8 mouse cellular contexts compared by ENCODE assay signal in the genomic region with DNA sequence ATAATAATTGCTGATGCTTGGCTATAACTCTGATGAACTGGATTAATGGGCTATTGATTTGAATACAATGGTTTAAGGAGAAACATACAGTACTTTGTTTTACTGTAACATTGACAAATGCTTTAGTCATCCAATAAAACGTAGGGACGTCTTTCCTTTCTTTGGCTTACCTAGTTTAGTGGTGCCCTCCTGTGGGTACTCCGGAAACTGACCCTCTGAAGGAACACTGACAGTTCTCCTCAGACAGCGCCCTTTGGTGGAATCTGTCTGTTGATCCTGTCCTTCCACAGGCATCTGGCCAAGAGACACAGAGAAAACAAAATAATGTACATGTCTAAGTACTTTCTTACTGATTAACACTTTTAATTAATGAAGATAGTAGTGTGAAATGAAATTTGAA.
DNase-seq lines count a peak whose midpoint lies in the region; ATAC-seq and TF ChIP-seq lines count a peak whose summit lies in the region.

No protein-coding gene starts in this region.

- DNase-seq in limb, embryonic 11.5 days (ENCODE audit: low spot score) = peak; percentile 26
- DNase-seq in limb, embryonic 10.5 days (ENCODE audit: low spot score) = no peak
- peak; percentile 28 for DNase-seq in MEL (ENCODE audit: low read depth, low spot score)
- peak; percentile 45 for DNase-seq in adrenal gland, postnatal 25 days
- DNase-seq in embryonic facial prominence, embryonic 11.5 days (ENCODE audit: low spot score) = peak; percentile 60
- DNase-seq in layer of hippocampus, adult 9-11 months = peak; percentile 24
- DNase-seq in retina, postnatal 1 day = peak; percentile 66
- no peak for DNase-seq in thymus, adult 18-20 months

- no peak overlapping the region for H3K4me3 ChIP-seq in limb, embryonic 11.5 days (ENCODE audit: low read depth, low read length)
- no peak overlapping the region for H3K4me3 ChIP-seq in limb, embryonic 10.5 days
- H3K4me3 ChIP-seq in MEL (ENCODE audit: control insufficient read depth in 1 of 2, insufficient read depth in 1 of 2, low read depth in 2 of 2, low read length in 2 of 2) = no peak overlapping the region
- H3K4me3 ChIP-seq in embryonic facial prominence, embryonic 11.5 days (ENCODE audit: low read depth, low read length) = no peak overlapping the region

- no peak overlapping the region for H3K9ac ChIP-seq in limb, embryonic 11.5 days (ENCODE audit: low read length)
- H3K9ac ChIP-seq in MEL (ENCODE audit: control insufficient read depth, low read depth, low read length, poor library complexity, severe bottlenecking) = no peak overlapping the region
- no peak overlapping the region for H3K9ac ChIP-seq in embryonic facial prominence, embryonic 11.5 days (replicated peaks; ENCODE audit: low read length)

- H3K4me1 ChIP-seq in limb, embryonic 11.5 days (ENCODE audit: control insufficient read depth, insufficient read depth, low read length) = no peaks in the 10 kb centered on the region
- no peaks in the 10 kb centered on the region for H3K4me1 ChIP-seq in limb, embryonic 10.5 days
- H3K4me1 ChIP-seq in MEL (ENCODE audit: control insufficient read depth in 1 of 2, insufficient read depth in 2 of 2, low read length in 2 of 2) = peaks cover 0 to 7% of the 10 kb centered on the region in 2 experiments; a peak in 2 of 4 replicates
- no peaks in the 10 kb centered on the region for H3K4me1 ChIP-seq in embryonic facial prominence, embryonic 11.5 days (ENCODE audit: control insufficient read depth, insufficient read depth, low read length)

- no peaks in the 10 kb centered on the region for H3K9me3 ChIP-seq in limb, embryonic 11.5 days (ENCODE audit: control insufficient read depth, low read length)
- H3K9me3 ChIP-seq in limb, embryonic 10.5 days (replicated peaks) = no peaks in the 10 kb centered on the region
- no peaks in the 10 kb centered on the region for H3K9me3 ChIP-seq in MEL (replicated peaks; ENCODE audit: insufficient read depth, low read length)
- H3K9me3 ChIP-seq in embryonic facial prominence, embryonic 11.5 days (replicated peaks; ENCODE audit: control insufficient read depth, low read length) = no peaks in the 10 kb centered on the region

- peak; percentile 9 to 52 (median 23); a peak in 3 of 6 replicates for TF ChIP-seq CTCF in MEL (IDR thresholded peaks at IDR 0.05 in 2 of 3, conservative IDR thresholded peaks at IDR 0.05 in 1 of 3; ENCODE audit: control insufficient read depth in 1 of 3, insufficient read depth in 1 of 3, low read depth in 2 of 3, low read length in 3 of 3, poor library complexity in 1 of 3, severe bottlenecking in 1 of 3)

- H3K79me2 ChIP-seq in MEL (ENCODE audit: control insufficient read depth, insufficient read depth, low read length, poor library complexity) = no peaks in the 10 kb centered on the region

- WGBS in limb, embryonic 11.5 days = 19% methylated on average over 4 of the region's 4 CpGs
- 13% methylated on average over 4 of the region's 4 CpGs for WGBS in limb, embryonic 10.5 days
- 13% methylated on average over 4 of the region's 4 CpGs for WGBS in embryonic facial prominence, embryonic 11.5 days

- H3K27me3 ChIP-seq in limb, embryonic 11.5 days (ENCODE audit: control insufficient read depth, insufficient read depth, low read length) = no peaks in the 10 kb centered on the region
- H3K27me3 ChIP-seq in limb, embryonic 10.5 days (ENCODE audit: low read depth, poor library complexity, severe bottlenecking) = no peaks in the 10 kb centered on the region
- no peaks in the 10 kb centered on the region for H3K27me3 ChIP-seq in MEL (ENCODE audit: control insufficient read depth in 1 of 2, insufficient read depth in 2 of 2, low read length in 2 of 2)
- no peaks in the 10 kb centered on the region for H3K27me3 ChIP-seq in embryonic facial prominence, embryonic 11.5 days (ENCODE audit: control insufficient read depth, insufficient read depth, low read length)

- H3K4me2 ChIP-seq in limb, embryonic 11.5 days (ENCODE audit: low read depth, severe bottlenecking) = no peak overlapping the region
- no peak overlapping the region for H3K4me2 ChIP-seq in embryonic facial prominence, embryonic 11.5 days (ENCODE audit: low read depth, low read length)

- H3K36me3 ChIP-seq in limb, embryonic 11.5 days (ENCODE audit: control insufficient read depth, insufficient read depth, low read length) = no peaks in the 10 kb centered on the region
- H3K36me3 ChIP-seq in limb, embryonic 10.5 days = no peaks in the 10 kb centered on the region
- H3K36me3 ChIP-seq in MEL (ENCODE audit: control insufficient read depth in 1 of 2, insufficient read depth in 2 of 2, low read length in 2 of 2) = peaks cover 0 to 7% of the 10 kb centered on the region in 2 experiments; a peak in 2 of 4 replicates
- H3K36me3 ChIP-seq in embryonic facial prominence, embryonic 11.5 days (replicated peaks; ENCODE audit: control insufficient read depth, insufficient read depth, low read depth, low read length) = no peaks in the 10 kb centered on the region

- TF ChIP-seq EP300 in MEL (IDR thresholded peaks at IDR 0.05; ENCODE audit: low read depth in 1 of 2, low read length in 2 of 2) = no peak

- peak; percentile 42 for TF ChIP-seq RAD21 in MEL (IDR thresholded peaks at IDR 0.05; ENCODE audit: low read depth, low read length)

- TF ChIP-seq POLR2A in MEL (IDR thresholded peaks at IDR 0.05; ENCODE audit: control insufficient read depth in 1 of 2, insufficient read depth in 1 of 2, low read depth in 1 of 2, low read length in 2 of 2, poor library complexity in 1 of 2) = no peak

- ATAC-seq in limb, embryonic 11.5 days (ENCODE audit: insufficient number of reproducible peaks, low FRiP score, low TSS enrichment, low read depth) = no peak
- ATAC-seq in embryonic facial prominence, embryonic 11.5 days (replicated peaks; ENCODE audit: insufficient number of reproducible peaks, low FRiP score, low TSS enrichment, low read depth) = no peak

- H3K27ac ChIP-seq in limb, embryonic 11.5 days (replicated peaks; ENCODE audit: low read depth, low read length) = no peak overlapping the region
- H3K27ac ChIP-seq in limb, embryonic 10.5 days = no peak overlapping the region
- H3K27ac ChIP-seq in MEL (ENCODE audit: control insufficient read depth, low read depth, low read length) = no peak overlapping the region
- H3K27ac ChIP-seq in embryonic facial prominence, embryonic 11.5 days (replicated peaks; ENCODE audit: low read depth, low read length) = no peak overlapping the region

TF ChIP-seq in MEL, 35 proteins besides CTCF, POLR2A, EP300 and RAD21:
- TF ChIP-seq USF2 (IDR thresholded peaks at IDR 0.05; ENCODE audit: borderline replicate concordance in 1 of 2, insufficient read depth in 1 of 2, low read depth in 1 of 2, low read length in 2 of 2) (no peak), HCFC1 (IDR thresholded peaks at IDR 0.05; ENCODE audit: low read depth, low read length) (no peak), SMC3 (IDR thresholded peaks at IDR 0.05; ENCODE audit: low read depth, low read length) (peak; percentile 42; the same call in 1 of the 2 replicates)

Comparison
In these comparisons a context has a peak if more than half of its experiments do, and no peak if none do; other contexts are left out.
1. DNase-seq: peak in limb, embryonic 11.5 days (single experiment), MEL (single experiment), adrenal gland, postnatal 25 days (single experiment), embryonic facial prominence, embryonic 11.5 days (single experiment), layer of hippocampus, adult 9-11 months (single experiment) and retina, postnatal 1 day (single experiment); none in limb, embryonic 10.5 days (single experiment) and thymus, adult 18-20 months (0 of 2).